Comparison of ENCODE assay signal across 8 mouse cellular contexts in genomic region chr3:127789500-127790191, GRCm38 (mm10). TPM values are rescaled to one million over a fixed set of nuclear protein-coding genes. Genes with fewer than 3 reads are reported as not detected.
DNase-seq lines count a peak whose midpoint lies in the region; ATAC-seq and TF ChIP-seq lines count a peak whose summit lies in the region.

TSS of gene Tifa (plus strand) at chr3:127789805.

- 0 out of 2 replicates have a peak, but pooled peaks cover 2% of the 10 kb centered on the region for H3K9me3 ChIP-seq in ES-Bruce4 (replicated peaks; ENCODE audit: control insufficient read depth, insufficient read depth, low read length, poor library complexity, severe bottlenecking)
- H3K9me3 ChIP-seq in forebrain, embryonic 11.5 days (ENCODE audit: control insufficient read depth, low read length) = no peaks in the 10 kb centered on the region
- H3K9me3 ChIP-seq in neural tube, embryonic 13.5 days = no peaks in the 10 kb centered on the region

- intact Hi-C loops in heart, postnatal 10 days (cut with DNase I) = loop anchor here (1.0 to 5.0 kb wide), 2 partner anchors 48 to 108 kb away; partner anchors contain the start of genes Ap1ar and Fam241a

- peak; percentile 70 for ATAC-seq in forebrain, embryonic 11.5 days (replicated peaks; ENCODE audit: low FRiP score)
- peak; percentile 66 for ATAC-seq in neural tube, embryonic 13.5 days (ENCODE audit: low read depth)

- under 1% methylated on average over 41 of the region's 44 CpGs for WGBS in forebrain, embryonic 11.5 days
- WGBS in lung, adult 2 months = 3% methylated on average over 44 of the region's 44 CpGs
- WGBS in neural tube, embryonic 13.5 days = under 1% methylated on average over 42 of the region's 44 CpGs

- H3K27ac ChIP-seq in ES-Bruce4 (ENCODE audit: insufficient read depth, low read length) = no peak within 1 kb of the TSS
- H3K27ac ChIP-seq in forebrain, embryonic 11.5 days (ENCODE audit: low read depth, low read length) = no peak within 1 kb of the TSS
- H3K27ac ChIP-seq in neural tube, embryonic 13.5 days (replicated peaks) = no peak within 1 kb of the TSS

- peak; percentile 37 for DNase-seq in c-Kit-positive CD71-positive TER-119-negative erythroid progenitor cells, embryonic 14.5 days (ENCODE audit: low read depth)
- DNase-seq in forebrain, embryonic 11.5 days (ENCODE audit: low spot score) = peak; percentile 82
- DNase-seq in heart, postnatal 10 days = peak; percentile 70 to 73
- DNase-seq in kidney, postnatal 36 days = peak; percentile 67 to 78
- DNase-seq in lung, adult 2 months = peak; percentile 71
- peak; percentile 87 for DNase-seq in testis, postnatal 10 days (ENCODE audit: low spot score)

- no peaks in the 10 kb centered on the region for H3K4me1 ChIP-seq in ES-Bruce4 (ENCODE audit: control insufficient read depth, insufficient read depth, low read length)
- H3K4me1 ChIP-seq in forebrain, embryonic 11.5 days (replicated peaks; ENCODE audit: control insufficient read depth, insufficient read depth, low read length) = peaks cover 8% of the 10 kb centered on the region; the same call in 1 of the 2 replicates
- H3K4me1 ChIP-seq in lung, adult 2 months (ENCODE audit: control insufficient read depth, insufficient read depth, low read length) = no peaks in the 10 kb centered on the region
- peaks cover 24% of the 10 kb centered on the region for H3K4me1 ChIP-seq in neural tube, embryonic 13.5 days (replicated peaks)

- H3K9ac ChIP-seq in ES-Bruce4 (ENCODE audit: low read depth, poor library complexity, severe bottlenecking) = peak within 1 kb of the TSS; percentile 18
- H3K9ac ChIP-seq in forebrain, embryonic 11.5 days (ENCODE audit: low read length) = peak within 1 kb of the TSS; percentile 54
- peak within 1 kb of the TSS; percentile 65 for H3K9ac ChIP-seq in neural tube, embryonic 13.5 days

- peaks cover 21% of the 10 kb centered on the region for H3K27me3 ChIP-seq in ES-Bruce4 (ENCODE audit: control insufficient read depth, insufficient read depth, low read length, poor library complexity, severe bottlenecking)
- H3K27me3 ChIP-seq in forebrain, embryonic 11.5 days (ENCODE audit: control insufficient read depth, insufficient read depth, low read length) = peaks cover 27% of the 10 kb centered on the region
- H3K27me3 ChIP-seq in neural tube, embryonic 13.5 days = peaks cover 58% of the 10 kb centered on the region

- no peak for TF ChIP-seq EP300 in ES-Bruce4 (IDR thresholded peaks at IDR 0.05; ENCODE audit: insufficient read depth, low read depth, low read length)

- TF ChIP-seq CTCF in ES-Bruce4 (IDR thresholded peaks at IDR 0.05; ENCODE audit: low read depth, low read length) = no peak
- TF ChIP-seq CTCF in lung, adult 2 months (IDR thresholded peaks at IDR 0.05; ENCODE audit: insufficient read depth, low read length) = no peak

- peak within 1 kb of the TSS; percentile 87 for H3K4me2 ChIP-seq in forebrain, embryonic 11.5 days (ENCODE audit: low read depth, low read length, severe bottlenecking)
- peak within 1 kb of the TSS; percentile 82 for H3K4me2 ChIP-seq in neural tube, embryonic 13.5 days

- no peak for TF ChIP-seq POLR2A in ES-Bruce4 (IDR thresholded peaks at IDR 0.05; ENCODE audit: insufficient read depth, low read length)
- no peak for TF ChIP-seq POLR2A in lung, adult 2 months (IDR thresholded peaks at IDR 0.05; ENCODE audit: borderline replicate concordance, extremely low read depth, low read depth, low read length)

- no peaks in the 10 kb centered on the region for H3K36me3 ChIP-seq in ES-Bruce4 (ENCODE audit: control insufficient read depth, insufficient read depth, low read length, poor library complexity, severe bottlenecking)
- no peaks in the 10 kb centered on the region for H3K36me3 ChIP-seq in forebrain, embryonic 11.5 days (ENCODE audit: control insufficient read depth, insufficient read depth, low read length)
- H3K36me3 ChIP-seq in neural tube, embryonic 13.5 days = no peaks in the 10 kb centered on the region

- peak within 1 kb of the TSS; percentile 72 for H3K4me3 ChIP-seq in ES-Bruce4 (ENCODE audit: low read depth, low read length)
- peak within 1 kb of the TSS; percentile 49 for H3K4me3 ChIP-seq in forebrain, embryonic 11.5 days (ENCODE audit: low read depth, low read length)
- H3K4me3 ChIP-seq in lung, adult 2 months (replicated peaks; ENCODE audit: extremely low read depth, low read depth, low read length) = peak within 1 kb of the TSS; percentile 59
- H3K4me3 ChIP-seq in neural tube, embryonic 13.5 days = peak within 1 kb of the TSS; percentile 55

RNA-seq across cellular contexts. Expression of gene Tifa, which starts in this region (rescaled TPM):
- 0.54 TPM in 1 of 2 replicates, not detected in the other for polyA plus RNA-seq in ES-Bruce4 (2011; ENCODE audit: insufficient read depth, insufficient read length, low read depth, missing spikeins)
- 2.9 and 3.2 TPM in 2 replicates for polyA plus RNA-seq in forebrain, embryonic 11.5 days (2014; fragmentation: Nextera tagmentation; extraction: Ambion mirVana)
- total RNA-seq in heart, postnatal 10 days (2021) = 1 to 10 TPM; 3.1 to 3.5 TPM
- polyA plus RNA-seq in lung, adult 2 months (2012; rRNA removed) = 3.2 and 3.5 TPM in 2 replicates
- polyA plus RNA-seq in neural tube, embryonic 13.5 days (2015; fragmentation: Nextera tagmentation; extraction: Ambion mirVana) = 2.9 and 4.6 TPM in 2 replicates

Comparison
In these comparisons a context has a peak if more than half of its experiments do, and no peak if none do; other contexts are left out.
1. DNase-seq: peak in every context shown above with its lines; median percentile 87 in testis, postnatal 10 days; 82 in forebrain, embryonic 11.5 days; 72 in kidney, postnatal 36 days; 72 in heart, postnatal 10 days; 71 in lung, adult 2 months; 37 in c-Kit-positive CD71-positive TER-119-negative erythroid progenitor cells, embryonic 14.5 days.